Mouse (Mus musculus): ENCODE results near the gene Dcakd. TPM values are rescaled to one million over a fixed set of nuclear protein-coding genes. Genes with fewer than 3 reads are reported as not detected.

The Dcakd gene
- polyA plus RNA-seq, 1 experiment from 2014 or later: 269 TPM

GRCm38 (mm10) chr11:103036881-103037465, 8.8 kb upstream of the Dcakd start:
- Histone ChIP-seq H3K36me3 (peaks cover 72% of the 10 kb centered on the region), H3K4me1 (no peaks in the 10 kb centered on the region), H3K4me3 (no peak overlapping the region), H3K9me3 (replicated peaks) (no peaks in the 10 kb centered on the region), H3K27me3 (ENCODE audit: low read depth, poor library complexity, severe bottlenecking) (no peaks in the 10 kb centered on the region), H3K27ac (no peak overlapping the region)
- no peak for DNase-seq (ENCODE audit: low spot score)
- 88% methylated on average over 8 of the region's 8 CpGs for WGBS

DNA sequence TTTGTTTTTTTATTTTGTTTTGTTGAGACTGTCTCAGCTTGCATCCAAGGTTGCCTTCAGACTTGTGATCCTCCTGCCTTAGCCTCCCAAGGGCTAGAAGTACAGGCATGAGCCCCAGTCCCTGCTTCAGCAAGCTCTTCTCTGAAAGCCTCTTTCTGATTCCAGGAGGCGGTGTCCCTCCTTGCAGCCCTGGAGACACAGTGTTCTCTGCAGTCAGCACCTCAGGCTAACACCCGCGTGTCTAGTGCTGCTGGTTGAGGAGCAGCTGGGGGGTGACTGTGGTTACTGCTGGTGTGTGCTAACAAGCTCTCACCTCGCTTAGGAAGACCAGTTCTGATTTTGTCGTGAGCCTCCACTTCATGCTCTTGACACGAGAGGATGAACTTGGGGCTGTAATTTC, 6.9 kb upstream of the Dcakd start:
- 80% methylated on average over 6 of the region's 6 CpGs for WGBS
- no peak for DNase-seq (ENCODE audit: low spot score)
- Histone ChIP-seq H3K36me3 (peaks cover 76% of the 10 kb centered on the region), H3K27me3 (ENCODE audit: low read depth, poor library complexity, severe bottlenecking) (no peaks in the 10 kb centered on the region), H3K9me3 (replicated peaks) (no peaks in the 10 kb centered on the region), H3K4me3 (no peak overlapping the region), H3K27ac (no peak overlapping the region), H3K4me1 (peaks cover 2% of the 10 kb centered on the region; the same call in 1 of the 2 replicates)

GRCm38 (mm10) chr11:103033030-103033429, 4.9 kb upstream of the Dcakd start:
- DNase-seq (ENCODE audit: low spot score): no peak
- H3K4me3 ChIP-seq: no peak overlapping the region
- no peaks in the 10 kb centered on the region for H3K27me3 ChIP-seq (ENCODE audit: low read depth, poor library complexity, severe bottlenecking)
- H3K27ac ChIP-seq: no peak overlapping the region
- 95% methylated on average over 3 of the region's 3 CpGs for WGBS
- H3K4me1 ChIP-seq: peaks cover 12% of the 10 kb centered on the region
- H3K9me3 ChIP-seq (replicated peaks): no peaks in the 10 kb centered on the region
- H3K36me3 ChIP-seq: peaks cover 60% of the 10 kb centered on the region

- peak overlapping the region; percentile 87 for H3K27ac ChIP-seq
- no peak for DNase-seq (ENCODE audit: low spot score)
- 17% methylated on average over 8 of the region's 8 CpGs for WGBS
Observed at GRCm38 (mm10) chr11:103027570-103028175, 460 bp downstream of the Dcakd start.

DNA sequence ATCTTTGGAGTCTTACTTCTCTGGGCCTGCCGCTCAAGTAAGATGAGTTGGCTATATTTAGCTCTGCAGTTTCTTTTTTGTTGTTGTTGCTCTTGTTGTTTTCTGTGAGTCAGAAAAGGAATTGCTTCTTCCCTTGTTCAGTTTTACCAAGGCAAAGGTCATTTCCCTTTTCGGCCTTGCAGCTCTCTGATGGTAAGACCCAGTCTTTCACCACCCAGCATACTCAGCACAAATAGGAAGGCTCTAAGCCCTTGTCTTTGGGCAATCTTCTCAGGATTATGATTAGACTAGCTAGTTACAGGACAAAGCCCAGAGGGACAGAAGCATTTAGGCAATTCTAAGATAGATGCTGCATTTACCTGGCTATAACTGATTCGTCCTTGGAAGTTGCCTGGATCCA, 1.2 kb downstream of the Dcakd start:
- 90% methylated on average over 3 of the region's 3 CpGs for WGBS
- H3K9me3 ChIP-seq (replicated peaks): no peaks in the 10 kb centered on the region
- no peaks in the 10 kb centered on the region for H3K27me3 ChIP-seq (ENCODE audit: low read depth, poor library complexity, severe bottlenecking)
- peaks cover 39% of the 10 kb centered on the region for H3K36me3 ChIP-seq
- peaks cover 25% of the 10 kb centered on the region for H3K4me1 ChIP-seq
- DNase-seq (ENCODE audit: low spot score): no peak
- peak overlapping the region; percentile 87; the same call in 1 of the 2 replicates for H3K27ac ChIP-seq
- peak overlapping the region; percentile 66; the same call in 1 of the 2 replicates for H3K4me3 ChIP-seq

More at GRCm38 (mm10) chr11:103027570-103028175, 460 bp downstream of the Dcakd start:
- H3K9me3 ChIP-seq (replicated peaks): no peaks in the 10 kb centered on the region
- no peaks in the 10 kb centered on the region for H3K27me3 ChIP-seq (ENCODE audit: low read depth, poor library complexity, severe bottlenecking)
- peak overlapping the region; percentile 66 for H3K4me3 ChIP-seq
- peaks cover 41% of the 10 kb centered on the region for H3K36me3 ChIP-seq
- peaks cover 25% of the 10 kb centered on the region for H3K4me1 ChIP-seq

- Histone ChIP-seq H3K4me1 (peaks cover 18% of the 10 kb centered on the region), H3K27me3 (ENCODE audit: low read depth, poor library complexity, severe bottlenecking) (no peaks in the 10 kb centered on the region), H3K27ac (no peak overlapping the region), H3K9me3 (replicated peaks) (no peaks in the 10 kb centered on the region), H3K4me3 (no peak overlapping the region), H3K36me3 (peaks cover 35% of the 10 kb centered on the region)
- DNase-seq (ENCODE audit: low spot score): no peak
- WGBS: 93% methylated on average over 3 of the region's 3 CpGs
Observed at GRCm38 (mm10) chr11:103023974-103024373, 4.2 kb downstream of the Dcakd start.

- no peak overlapping the region for H3K4me3 ChIP-seq
- 73% methylated on average over 3 of the region's 3 CpGs for WGBS
- DNase-seq (ENCODE audit: low spot score): no peak
- H3K9me3 ChIP-seq (replicated peaks): no peaks in the 10 kb centered on the region
- H3K27me3 ChIP-seq (ENCODE audit: low read depth, poor library complexity, severe bottlenecking): no peaks in the 10 kb centered on the region
- H3K4me1 ChIP-seq: peaks cover 11% of the 10 kb centered on the region
- H3K36me3 ChIP-seq: peaks cover 31% of the 10 kb centered on the region
- H3K27ac ChIP-seq: no peak overlapping the region
Observed at GRCm38 (mm10) chr11:103020713-103021335, 7.3 kb downstream of the Dcakd start.

DNA sequence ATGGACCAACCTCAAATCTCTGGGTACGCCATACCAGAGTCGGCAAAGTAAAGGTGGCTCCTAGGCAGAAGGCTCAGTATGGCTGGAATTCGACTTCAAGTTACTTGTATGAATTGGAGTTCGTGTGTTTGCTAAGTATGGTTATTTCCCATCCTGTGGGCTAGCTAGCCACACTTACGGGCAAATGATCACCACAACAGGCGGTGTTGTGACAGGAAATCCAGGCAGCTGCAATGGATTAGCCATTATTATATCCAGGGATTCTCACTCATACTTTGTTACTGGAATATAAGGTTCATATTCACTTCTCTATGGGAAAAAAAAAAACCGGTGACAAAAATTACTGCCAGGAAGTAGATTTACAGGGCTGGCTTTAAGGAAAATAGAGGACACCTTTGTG, 8.8 kb downstream of the Dcakd start:
- Histone ChIP-seq H3K36me3 (peaks cover 33% of the 10 kb centered on the region), H3K4me3 (no peak overlapping the region), H3K9me3 (replicated peaks) (no peaks in the 10 kb centered on the region), H3K27me3 (ENCODE audit: low read depth, poor library complexity, severe bottlenecking) (no peaks in the 10 kb centered on the region), H3K4me1 (peaks cover 18% of the 10 kb centered on the region), H3K27ac (no peak overlapping the region; the same call in 1 of the 2 replicates)
- WGBS: 87% methylated on average over 7 of the region's 7 CpGs
- DNase-seq (ENCODE audit: low spot score): no peak

GRCm38 (mm10) chr11:103018860-103019259, 9.3 kb downstream of the Dcakd start:
- WGBS: 85% methylated on average over 6 of the region's 6 CpGs
- Histone ChIP-seq H3K4me1 (peaks cover 18% of the 10 kb centered on the region), H3K36me3 (peaks cover 28% of the 10 kb centered on the region), H3K27me3 (ENCODE audit: low read depth, poor library complexity, severe bottlenecking) (no peaks in the 10 kb centered on the region), H3K4me3 (no peak overlapping the region), H3K9me3 (replicated peaks) (no peaks in the 10 kb centered on the region), H3K27ac (peak overlapping the region; percentile 36; the same call in 1 of the 2 replicates)
- DNase-seq (ENCODE audit: low spot score): no peak

GRCm38 (mm10) chr11:103017661-103018060, 10.5 kb downstream of the Dcakd start:
- H3K36me3 ChIP-seq: peaks cover 35% of the 10 kb centered on the region
- H3K27me3 ChIP-seq (ENCODE audit: low read depth, poor library complexity, severe bottlenecking): no peaks in the 10 kb centered on the region
- H3K27ac ChIP-seq: no peak overlapping the region; the same call in 1 of the 2 replicates
- H3K4me1 ChIP-seq: peaks cover 18% of the 10 kb centered on the region
- H3K9me3 ChIP-seq (replicated peaks): no peaks in the 10 kb centered on the region
- 0 out of 2 replicates have a peak overlapping the region, but pooled peaks have one; percentile 80 for H3K4me3 ChIP-seq
- 70% methylated on average over 9 of the region's 9 CpGs for WGBS
- DNase-seq (ENCODE audit: low spot score): no peak

- H3K4me1 ChIP-seq: peaks cover 18% of the 10 kb centered on the region
- under 1% methylated on average over 41 of the region's 41 CpGs for WGBS
- peak overlapping the region; percentile 97 for H3K27ac ChIP-seq
- peaks cover 37% of the 10 kb centered on the region for H3K36me3 ChIP-seq
- H3K4me3 ChIP-seq: peak overlapping the region; percentile 80
- H3K27me3 ChIP-seq (ENCODE audit: low read depth, poor library complexity, severe bottlenecking): no peaks in the 10 kb centered on the region
- peak; percentile 99 for DNase-seq (ENCODE audit: low spot score)
- no peaks in the 10 kb centered on the region for H3K9me3 ChIP-seq (replicated peaks)
Observed at GRCm38 (mm10) chr11:103016930-103017329, 11.2 kb downstream of the Dcakd start.

DNA sequence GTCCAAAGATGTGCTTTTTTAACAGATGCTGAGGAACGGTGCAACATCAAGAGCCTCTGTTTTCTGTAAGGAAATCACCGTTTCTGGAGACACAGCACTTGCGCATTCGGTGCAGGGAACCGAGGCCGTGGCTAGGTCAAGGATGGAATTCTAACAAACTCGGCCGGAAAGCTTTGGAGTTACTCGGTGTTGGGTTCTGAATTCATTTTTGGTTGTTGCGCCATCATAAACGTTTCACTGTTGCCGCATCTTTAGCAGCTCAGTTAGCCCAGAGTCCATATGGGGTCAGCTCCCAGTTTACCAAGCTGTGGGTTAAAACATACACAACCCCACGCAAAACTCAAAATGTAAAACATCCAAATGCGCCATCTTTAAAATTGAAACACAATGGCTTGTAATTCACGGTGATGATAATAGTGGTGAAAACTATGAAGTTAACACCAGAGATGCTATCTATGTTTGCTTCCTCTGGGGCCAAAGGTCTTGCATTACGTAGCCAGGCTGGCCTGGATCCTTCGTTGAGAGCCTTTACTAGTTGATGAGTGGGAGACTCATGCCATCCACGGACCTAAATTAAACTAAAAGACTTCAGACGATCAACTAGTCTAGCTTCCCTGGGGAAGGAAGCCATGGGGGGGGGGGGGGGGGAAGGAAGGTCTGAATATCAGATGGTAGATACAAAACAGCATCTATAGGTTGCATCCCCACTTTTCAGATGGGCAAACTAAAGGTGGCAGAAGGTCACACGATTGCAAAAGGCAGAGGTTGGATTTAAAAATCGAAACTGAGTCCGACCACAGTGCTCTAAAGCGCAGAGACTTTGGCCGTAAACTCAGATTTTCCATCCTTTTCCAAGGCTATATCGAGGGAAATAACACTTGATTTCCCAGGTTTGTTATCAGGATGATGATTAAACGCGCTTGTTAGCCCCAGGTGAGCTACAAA, 12.0 kb downstream of the Dcakd start:
- peaks cover 18% of the 10 kb centered on the region for H3K4me1 ChIP-seq
- WGBS: 50% methylated on average over 27 of the region's 27 CpGs
- no peaks in the 10 kb centered on the region for H3K9me3 ChIP-seq (replicated peaks)
- H3K27me3 ChIP-seq (ENCODE audit: low read depth, poor library complexity, severe bottlenecking): no peaks in the 10 kb centered on the region
- H3K27ac ChIP-seq: peak overlapping the region; percentile 97
- H3K4me3 ChIP-seq: peak overlapping the region; percentile 80
- peaks cover 42% of the 10 kb centered on the region for H3K36me3 ChIP-seq
- no peak for DNase-seq (ENCODE audit: low spot score)

All from limb, embryonic 10.5 days (tissue).